Mouse (Mus musculus): Measurements from ENCODE around the gene Cwc22. TPM values are rescaled to one million over a fixed set of nuclear protein-coding genes. Genes with fewer than 3 reads are reported as not detected.

The Cwc22 gene
- polyA plus RNA-seq (2017; shearing (Covaris generic)) = 41.2 TPM

GRCm38 (mm10) chr2:77945596-77946485, at the start of gene Cwc22:
Cwc22 (minus strand) TSS chr2:77946375.

Other genes with a start within 250 kb of the Cwc22 start
- gene Zfp385b, start 126.7 kb downstream of the Cwc22 start, polyA plus RNA-seq (2017; shearing (Covaris generic)) = 0.12 TPM

Measured in naive thymus-derived CD4-positive, alpha-beta T cell, adult 5 months (primary cell).